Mouse (Mus musculus) erythroblast, embryonic 14.5 days (primary cell): ENCODE results near the gene Tnk2.

Experiments
- GATA1 ChIP-seq: IDR thresholded peaks from 2 replicates; pipeline ENCODE4 v1.6.1; 2012; ENCODE audit warnings: low read length, inconsistent platforms, mixed read lengths
- TAL1 ChIP-seq: IDR thresholded peaks from 3 replicates; pipeline ENCODE4 v1.6.1; 2012; ENCODE audit warnings: low read length, inconsistent platforms, mixed read lengths

GRCm38 (mm10) chr16:32703312-32703912 is 59.7 kb downstream of the Tnk2 start:
- no peak for TF ChIP-seq TAL1
- TF ChIP-seq GATA1 = no peak
